Mouse (Mus musculus): ENCODE results near the gene Cbfa2t2.

GRCm38 (mm10) chr2:154452951-154453350 is 16.7 kb downstream of the Cbfa2t2 start:
- no peak for TF ChIP-seq GATA1 (IDR thresholded peaks at IDR 0.05; ENCODE audit: borderline replicate concordance, low read length)
- TF ChIP-seq FLI1 (IDR thresholded peaks at IDR 0.05; ENCODE audit: low read length), result no peak
